13 mouse cellular contexts compared by ENCODE assay signal in genomic region chr14:93621211-93621610, GRCm38 (mm10).
DNase-seq lines count a peak whose midpoint lies in the region; ATAC-seq lines count a peak whose summit lies in the region.
"Had no signal": no experiment of that assay in that cellular context is flagged by ENCODE, and none has a peak within 500 bp of the region (broad histone marks: within the 10 kb centered on the region; RNA-seq: fewer than 3 reads in every experiment).

No protein-coding gene starts in this region.

- peak; percentile 55; the same call in 1 of the 2 replicates for ATAC-seq in forebrain, embryonic 14.5 days
- ATAC-seq in forebrain, embryonic 11.5 days (replicated peaks; ENCODE audit: low FRiP score) = no peak
- no peak; the same call in 1 of the 2 replicates for ATAC-seq in midbrain, embryonic 14.5 days (ENCODE audit: low FRiP score, low TSS enrichment)
- ATAC-seq: intestine, embryonic 16.5 days had no signal

- WGBS in forebrain, embryonic 14.5 days = 58% methylated on average over 9 of the region's 9 CpGs
- WGBS in forebrain, embryonic 11.5 days = 63% methylated on average over 9 of the region's 9 CpGs
- WGBS in midbrain, embryonic 14.5 days = 19% methylated on average over 9 of the region's 9 CpGs

- 0 out of 2 replicates have a peak overlapping the region, but pooled peaks have one; percentile 21 for H3K27ac ChIP-seq in forebrain, embryonic 14.5 days (ENCODE audit: low read depth, low read length)
- no peak overlapping the region for H3K27ac ChIP-seq in forebrain, embryonic 11.5 days (ENCODE audit: low read depth, low read length)
- no peak overlapping the region for H3K27ac ChIP-seq in midbrain, embryonic 14.5 days (replicated peaks; ENCODE audit: low read depth, low read length)
- H3K27ac ChIP-seq: limb, embryonic 12.5 days; neural tube, embryonic 15.5 days had no signal

- H3K4me1 ChIP-seq in forebrain, embryonic 14.5 days (ENCODE audit: control insufficient read depth, insufficient read depth, low read length) = no peaks in the 10 kb centered on the region
- H3K4me1 ChIP-seq in forebrain, embryonic 11.5 days (replicated peaks; ENCODE audit: control insufficient read depth, insufficient read depth, low read length) = no peaks in the 10 kb centered on the region
- H3K4me1 ChIP-seq in midbrain, embryonic 14.5 days (ENCODE audit: control insufficient read depth, insufficient read depth, low read length) = 0 out of 2 replicates have a peak, but pooled peaks cover 3% of the 10 kb centered on the region
- H3K4me1 ChIP-seq: heart, embryonic 12.5 days; limb, embryonic 12.5 days; neural tube, embryonic 15.5 days had no signal

- no peaks in the 10 kb centered on the region for H3K27me3 ChIP-seq in forebrain, embryonic 14.5 days (replicated peaks; ENCODE audit: control insufficient read depth, insufficient read depth, low read length)
- no peaks in the 10 kb centered on the region for H3K27me3 ChIP-seq in forebrain, embryonic 11.5 days (ENCODE audit: control insufficient read depth, insufficient read depth, low read length)
- no peaks in the 10 kb centered on the region for H3K27me3 ChIP-seq in midbrain, embryonic 14.5 days (ENCODE audit: control insufficient read depth, insufficient read depth, low read length)
- H3K27me3 ChIP-seq: heart, embryonic 12.5 days; limb, embryonic 12.5 days; neural tube, embryonic 15.5 days had no signal

- no peaks in the 10 kb centered on the region for H3K36me3 ChIP-seq in forebrain, embryonic 14.5 days (ENCODE audit: control insufficient read depth, insufficient read depth, low read length)
- H3K36me3 ChIP-seq in forebrain, embryonic 11.5 days (ENCODE audit: control insufficient read depth, insufficient read depth, low read length) = no peaks in the 10 kb centered on the region
- H3K36me3 ChIP-seq in midbrain, embryonic 14.5 days (ENCODE audit: control insufficient read depth, insufficient read depth, low read length) = no peaks in the 10 kb centered on the region
- H3K36me3 ChIP-seq: heart, embryonic 12.5 days; limb, embryonic 12.5 days; neural tube, embryonic 15.5 days had no signal

- no peaks in the 10 kb centered on the region for H3K9me3 ChIP-seq in forebrain, embryonic 14.5 days (replicated peaks; ENCODE audit: control insufficient read depth, low read length)
- H3K9me3 ChIP-seq in forebrain, embryonic 11.5 days (ENCODE audit: control insufficient read depth, low read length) = no peaks in the 10 kb centered on the region
- no peaks in the 10 kb centered on the region for H3K9me3 ChIP-seq in midbrain, embryonic 14.5 days (ENCODE audit: control insufficient read depth, low read length)
- H3K9me3 ChIP-seq: heart, embryonic 12.5 days; limb, embryonic 12.5 days; neural tube, embryonic 15.5 days had no signal

- H3K4me2 ChIP-seq in forebrain, embryonic 14.5 days (ENCODE audit: low read length) = no peak overlapping the region
- no peak overlapping the region for H3K4me2 ChIP-seq in forebrain, embryonic 11.5 days (ENCODE audit: low read depth, low read length, severe bottlenecking)
- peak overlapping the region; percentile 25 for H3K4me2 ChIP-seq in midbrain, embryonic 14.5 days (ENCODE audit: low read length)
- H3K4me2 ChIP-seq: heart, embryonic 12.5 days; limb, embryonic 12.5 days; neural tube, embryonic 15.5 days had no signal

- peak; percentile 80 for DNase-seq in forebrain, embryonic 14.5 days (ENCODE audit: low spot score)
- DNase-seq in forebrain, embryonic 11.5 days (ENCODE audit: low spot score) = no peak
- DNase-seq in cerebellum, adult 9-10 months = peak; percentile 84
- peak; percentile 10 to 19 for DNase-seq in frontal cortex, postnatal 10 days (ENCODE audit: low spot score in 2 of 2)
- peak; percentile 58 for DNase-seq in midbrain, embryonic 14.5 days
- DNase-seq in adrenal gland, adult 18-20 months (ENCODE audit: low spot score in 2 of 2) = no peak
- no peak for DNase-seq in urinary bladder, postnatal 25 days (ENCODE audit: low spot score)
- no peak for DNase-seq in kidney, postnatal 14 days

- H3K4me3 ChIP-seq in forebrain, embryonic 14.5 days (ENCODE audit: low read depth, low read length) = no peak overlapping the region
- no peak overlapping the region for H3K4me3 ChIP-seq in forebrain, embryonic 11.5 days (ENCODE audit: low read depth, low read length)
- H3K4me3 ChIP-seq in midbrain, embryonic 14.5 days (replicated peaks; ENCODE audit: low read depth, low read length) = no peak overlapping the region
- H3K4me3 ChIP-seq: erythroblast, embryonic 14.5 days; heart, embryonic 12.5 days; limb, embryonic 12.5 days; neural tube, embryonic 15.5 days had no signal

- H3K9ac ChIP-seq in forebrain, embryonic 14.5 days (ENCODE audit: low read length) = no peak overlapping the region
- no peak overlapping the region for H3K9ac ChIP-seq in forebrain, embryonic 11.5 days (ENCODE audit: low read length)
- H3K9ac ChIP-seq in midbrain, embryonic 14.5 days (replicated peaks; ENCODE audit: low read length) = no peak overlapping the region
- H3K9ac ChIP-seq: heart, embryonic 12.5 days; limb, embryonic 12.5 days; neural tube, embryonic 15.5 days had no signal

Comparison
In these comparisons a context has a peak if more than half of its experiments do, and no peak if none do; other contexts are left out.
1. DNase-seq: peak in forebrain, embryonic 14.5 days (single experiment), cerebellum, adult 9-10 months (single experiment), frontal cortex, postnatal 10 days (2 of 2) and midbrain, embryonic 14.5 days (single experiment); none in forebrain, embryonic 11.5 days (single experiment), adrenal gland, adult 18-20 months (0 of 2), urinary bladder, postnatal 25 days (single experiment) and kidney, postnatal 14 days (single experiment).